Mouse (Mus musculus) adrenal gland, postnatal 4 days (tissue): ENCODE results near the gene Mlx. TPM values are rescaled to one million over a fixed set of nuclear protein-coding genes. Genes with fewer than 3 reads are reported as not detected.
A peak's percentile ranks its signal among the peaks of the same experiment; 100 is the strongest.

Experiments
- DNase-seq, 2 experiments: peaks; one replicate each; pipeline ENCODE4 v3.0.0; 2021 to 2022; ENCODE audit warnings: low spot score in 2 of 2, mixed read lengths in 2 of 2
- total RNA-seq, 2 experiments: library from RNA; stranded (reverse); gene quantifications; 2 replicates each; pipeline ENCODE4 v1.2.3; 2021

The Mlx gene
- total RNA-seq, 2 experiments from 2014 or later, result 27.3 to 27.5 TPM

GRCm38 (mm10) chr11:101064462-101064861 lies 22.6 kb upstream of the Mlx start:
- DNase-seq, result no peak

GRCm38 (mm10) chr11:101065002-101065401 lies 22.1 kb upstream of the Mlx start:
- no peak for DNase-seq

- peak; percentile 75 to 77 for DNase-seq
These were observed 20.3 kb upstream of the Mlx start for GRCm38 (mm10) chr11:101066549-101067412.

GRCm38 (mm10) chr11:101069391-101070188 lies 17.5 kb upstream of the Mlx start, which contains the start of gene Naglu:
Gene Naglu (plus strand): TSS chr11:101070012.
- DNase-seq, result peak; percentile 95 to 96

- DNase-seq, result no peak
These were observed 16.9 kb upstream of the Mlx start for GRCm38 (mm10) chr11:101070189-101070527.

GRCm38 (mm10) chr11:101070987-101071386 lies 16.1 kb upstream of the Mlx start:
- no peak for DNase-seq

- DNase-seq, result no peak
These were observed 15.2 kb upstream of the Mlx start for GRCm38 (mm10) chr11:101071810-101072428.

- DNase-seq, result no peak
These were observed 9.0 kb upstream of the Mlx start, which contains the start of gene Hsd17b1 for GRCm38 (mm10) chr11:101078121-101078520. Gene Hsd17b1 (plus strand): TSS chr11:101078411.

GRCm38 (mm10) chr11:101079746-101080145 lies 7.3 kb upstream of the Mlx start:
- no peak for DNase-seq

- DNase-seq, result no peak
These were observed 6.7 kb upstream of the Mlx start for GRCm38 (mm10) chr11:101080421-101080820.

GRCm38 (mm10) chr11:101081659-101082058 lies 5.4 kb upstream of the Mlx start:
- DNase-seq, result no peak

- peak in 1 of 2 experiments; percentile 69 for DNase-seq
These were observed 4.6 kb upstream of the Mlx start, which contains the start of gene Coasy for GRCm38 (mm10) chr11:101082208-101083082. Gene Coasy (plus strand): TSS chr11:101082565.

GRCm38 (mm10) chr11:101083083-101083697 lies 3.9 kb upstream of the Mlx start:
- no peak for DNase-seq

GRCm38 (mm10) chr11:101084246-101084645 lies 2.8 kb upstream of the Mlx start:
- no peak for DNase-seq

GRCm38 (mm10) chr11:101084811-101085210 lies 2.3 kb upstream of the Mlx start:
- no peak for DNase-seq

GRCm38 (mm10) chr11:101085617-101086322 lies 1.3 kb upstream of the Mlx start:
- no peak for DNase-seq

GRCm38 (mm10) chr11:101086323-101086674 lies 778 bp upstream of the Mlx start:
- DNase-seq, result no peak

- DNase-seq, result no peak
These were observed 592 bp downstream of the Mlx start for GRCm38 (mm10) chr11:101087682-101088055.

- no peak for DNase-seq
These were observed 2.9 kb downstream of the Mlx start for GRCm38 (mm10) chr11:101089931-101090330.

GRCm38 (mm10) chr11:101094930-101095313 lies 7.8 kb downstream of the Mlx start:
- no peak for DNase-seq
